Mouse (Mus musculus): Measurements from ENCODE around the gene Gpc6.

Gene Gpc6

DNA sequence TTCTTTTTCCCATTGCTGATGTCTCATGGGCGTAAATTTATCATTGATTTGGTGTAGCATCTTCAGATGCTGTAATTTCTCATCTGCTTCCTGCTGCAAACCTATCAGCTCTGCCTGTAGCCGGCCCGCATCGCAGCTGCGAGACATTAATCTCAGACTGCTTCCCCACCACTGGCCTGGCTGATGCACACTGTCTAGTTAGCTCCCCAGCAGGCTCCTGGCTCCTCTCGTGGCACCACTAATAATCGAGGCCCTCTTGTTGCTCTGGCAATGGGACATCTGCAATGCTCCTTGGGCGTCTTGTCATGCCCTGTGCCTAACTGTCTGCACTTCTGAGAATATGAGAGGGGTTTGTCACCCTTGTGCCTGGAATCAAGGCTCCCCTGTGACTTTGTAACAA lies 906.2 kb downstream of the Gpc6 start:
- no peak for ATAC-seq (ENCODE audit: insufficient number of reproducible peaks, low FRiP score, low TSS enrichment)

- ATAC-seq (ENCODE audit: insufficient number of reproducible peaks, low FRiP score, low TSS enrichment), result no peak
These were observed 906.6 kb downstream of the Gpc6 start for GRCm38 (mm10) chr14:117831731-117832130.

DNA sequence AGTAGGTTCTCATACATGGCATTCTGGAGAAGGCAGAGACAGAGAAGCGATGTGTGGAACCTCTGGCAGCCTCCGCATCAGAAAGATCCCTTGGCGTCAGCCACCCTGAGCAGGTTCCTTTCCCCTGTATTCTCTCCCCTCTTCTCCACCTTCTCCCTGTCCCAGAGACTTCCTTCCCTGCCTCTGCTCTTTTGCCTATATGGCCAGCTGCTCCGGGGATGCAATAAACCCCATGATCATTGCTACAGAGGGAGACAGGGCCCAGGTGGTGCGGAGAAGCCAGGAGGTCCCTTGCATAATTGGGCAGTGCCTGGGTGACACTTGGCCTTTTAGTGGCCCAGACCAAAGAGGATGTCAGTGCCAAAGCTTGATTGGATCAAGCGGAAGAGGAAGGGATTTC lies 910.4 kb downstream of the Gpc6 start:
- no peak for ATAC-seq (ENCODE audit: insufficient number of reproducible peaks, low FRiP score, low TSS enrichment)

GRCm38 (mm10) chr14:117837021-117837420 lies 911.9 kb downstream of the Gpc6 start:
- ATAC-seq (ENCODE audit: insufficient number of reproducible peaks, low FRiP score, low TSS enrichment), result no peak

GRCm38 (mm10) chr14:117837715-117838114 lies 912.6 kb downstream of the Gpc6 start:
- no peak for ATAC-seq (ENCODE audit: insufficient number of reproducible peaks, low FRiP score, low TSS enrichment)

DNA sequence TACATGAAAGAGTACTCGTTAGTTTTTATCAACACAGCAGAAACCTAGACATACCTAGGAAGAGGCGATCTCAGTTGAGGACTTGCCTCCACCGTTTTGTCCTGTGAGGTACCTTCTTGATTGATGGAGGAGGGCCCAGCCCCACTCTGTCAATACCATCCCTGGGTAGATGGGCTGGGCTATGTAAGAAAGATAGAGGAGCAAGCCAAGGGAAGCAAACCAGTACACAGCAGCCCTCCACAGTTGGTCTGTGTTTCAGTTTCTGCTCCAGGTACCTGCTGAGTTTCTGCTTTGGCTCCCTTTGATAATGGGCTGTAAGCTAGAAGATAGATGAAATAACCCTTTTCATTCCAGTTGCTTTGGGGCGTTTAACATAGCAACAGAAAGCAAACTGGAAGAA lies 916.1 kb downstream of the Gpc6 start:
- ATAC-seq (ENCODE audit: insufficient number of reproducible peaks, low FRiP score, low TSS enrichment), result no peak

DNA sequence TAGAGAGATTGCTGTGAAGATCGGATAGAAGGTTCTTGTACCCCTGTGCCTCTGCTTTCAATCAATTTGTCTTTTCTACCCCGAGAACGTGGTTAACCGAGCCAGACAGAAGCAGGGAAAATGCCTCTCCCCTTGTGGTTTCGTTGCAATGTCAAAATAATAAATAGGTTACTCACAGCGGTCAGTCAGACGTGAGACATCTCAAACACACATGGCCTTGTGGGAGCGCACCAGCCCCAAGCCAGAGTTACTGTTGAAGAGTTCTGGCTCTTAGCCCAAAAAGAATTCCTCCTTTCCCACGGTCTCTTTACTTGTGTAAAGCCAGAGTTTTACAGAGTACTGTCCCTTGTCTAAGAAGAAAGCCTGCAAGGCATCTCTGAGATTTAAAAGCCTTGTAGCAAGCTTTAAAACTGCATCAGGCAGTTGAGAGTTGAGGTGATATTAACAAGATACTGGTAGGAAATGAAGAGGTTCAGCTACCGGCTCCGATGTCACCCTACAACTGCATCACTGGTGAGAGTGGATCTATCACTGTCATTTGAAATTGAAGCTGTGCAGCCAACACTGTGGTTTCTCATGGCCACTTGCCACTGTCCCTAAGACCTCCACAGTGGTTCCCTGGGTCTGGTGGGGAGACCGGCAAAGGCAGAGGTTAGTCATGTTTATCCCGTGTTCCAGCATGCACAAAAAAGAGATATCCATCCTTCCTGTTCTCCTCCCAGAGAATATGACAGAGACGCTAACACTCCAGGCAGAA lies 916.9 kb downstream of the Gpc6 start:
- no peak for ATAC-seq (ENCODE audit: insufficient number of reproducible peaks, low FRiP score, low TSS enrichment)

DNA sequence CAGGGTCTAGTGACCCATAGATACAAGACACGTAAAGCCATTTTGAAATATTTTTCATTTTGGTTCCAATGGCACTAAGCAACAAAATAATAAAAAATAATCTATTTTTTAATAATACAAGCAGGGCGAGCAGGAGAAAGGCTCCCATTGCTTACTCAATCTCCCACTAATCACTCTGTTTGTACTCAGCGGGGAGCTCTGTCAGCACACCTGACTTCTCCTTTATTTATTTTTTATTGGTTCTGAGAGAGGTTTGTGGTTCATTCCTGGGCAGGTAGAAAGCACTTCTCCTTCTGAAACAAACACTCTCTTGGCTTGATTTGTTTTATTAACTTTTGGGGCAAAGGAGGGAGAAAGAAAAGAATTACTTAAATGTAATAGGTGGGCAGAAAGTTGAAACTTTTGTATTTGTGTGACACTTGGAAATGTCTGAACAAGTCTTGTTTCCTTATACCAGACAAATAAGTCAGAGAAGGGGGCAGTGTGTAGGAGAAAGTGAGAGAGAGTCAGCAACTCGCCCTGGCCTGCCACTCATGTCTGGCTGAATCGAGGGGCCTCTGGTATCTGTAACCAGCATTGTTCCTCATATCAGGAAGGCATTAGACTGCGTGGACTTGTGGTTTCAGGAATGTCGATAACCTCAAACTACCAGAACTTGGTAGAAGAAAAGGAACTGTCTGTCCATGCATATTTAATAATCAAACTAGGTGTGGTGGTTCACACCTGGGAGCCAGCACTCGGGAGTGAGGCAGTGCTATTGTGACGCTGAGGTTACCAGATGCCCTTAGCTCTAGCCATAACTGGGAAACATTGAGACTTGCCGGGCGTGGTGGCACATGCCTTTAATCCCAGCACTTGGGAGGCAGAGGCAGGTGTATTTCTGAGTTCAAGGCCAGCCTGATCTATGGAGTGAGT lies 924.7 kb downstream of the Gpc6 start:
- no peak for ATAC-seq (ENCODE audit: insufficient number of reproducible peaks, low FRiP score, low TSS enrichment)

- no peak for ATAC-seq (ENCODE audit: insufficient number of reproducible peaks, low FRiP score, low TSS enrichment)
These were observed 927.2 kb downstream of the Gpc6 start for GRCm38 (mm10) chr14:117852266-117852665.

GRCm38 (mm10) chr14:117852842-117853241 lies 927.7 kb downstream of the Gpc6 start:
- no peak for ATAC-seq (ENCODE audit: insufficient number of reproducible peaks, low FRiP score, low TSS enrichment)

GRCm38 (mm10) chr14:117854498-117854897 lies 929.4 kb downstream of the Gpc6 start:
- ATAC-seq (ENCODE audit: insufficient number of reproducible peaks, low FRiP score, low TSS enrichment), result no peak

- ATAC-seq (ENCODE audit: insufficient number of reproducible peaks, low FRiP score, low TSS enrichment), result no peak
These were observed 946.2 kb downstream of the Gpc6 start for GRCm38 (mm10) chr14:117871268-117871667.

DNA sequence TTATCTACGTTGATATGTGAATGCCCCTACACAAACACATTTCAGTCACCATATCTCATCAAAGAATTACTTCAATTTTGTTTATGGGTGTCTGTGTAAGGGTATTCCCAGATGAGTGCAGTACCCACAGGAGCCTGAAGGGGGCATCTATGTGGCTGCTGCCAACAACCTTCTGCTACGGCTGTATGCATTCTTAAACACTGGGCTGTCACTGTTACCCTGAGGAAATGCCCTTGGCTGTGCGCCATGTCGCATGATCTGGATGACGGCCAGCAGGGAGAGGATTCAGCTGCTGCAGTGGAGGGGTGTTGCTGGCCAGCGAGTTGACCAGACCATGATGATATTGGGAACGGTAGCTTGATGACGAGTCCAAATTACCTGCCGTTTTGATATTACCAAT lies 954.2 kb downstream of the Gpc6 start:
- ATAC-seq (ENCODE audit: insufficient number of reproducible peaks, low FRiP score, low TSS enrichment), result no peak

DNA sequence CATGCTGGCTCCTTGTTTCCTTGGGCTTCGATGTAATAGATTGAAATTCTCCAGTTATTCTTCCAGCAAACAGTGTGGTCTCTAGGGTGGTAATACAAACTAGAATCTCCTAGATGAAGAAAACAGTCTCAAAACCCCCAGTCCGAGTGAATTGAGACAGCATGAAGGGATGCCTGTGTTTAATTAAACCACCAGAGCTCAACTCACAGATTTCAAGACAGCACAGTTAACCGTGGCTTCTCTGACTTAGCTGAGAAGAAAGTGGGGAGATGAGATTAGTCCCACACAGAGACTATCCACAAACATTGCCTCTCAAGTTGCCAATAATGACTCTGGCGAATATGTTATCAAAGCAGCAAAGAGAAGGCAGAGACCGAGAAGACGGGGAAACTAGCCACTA lies 956.0 kb downstream of the Gpc6 start:
- ATAC-seq (ENCODE audit: insufficient number of reproducible peaks, low FRiP score, low TSS enrichment), result no peak

DNA sequence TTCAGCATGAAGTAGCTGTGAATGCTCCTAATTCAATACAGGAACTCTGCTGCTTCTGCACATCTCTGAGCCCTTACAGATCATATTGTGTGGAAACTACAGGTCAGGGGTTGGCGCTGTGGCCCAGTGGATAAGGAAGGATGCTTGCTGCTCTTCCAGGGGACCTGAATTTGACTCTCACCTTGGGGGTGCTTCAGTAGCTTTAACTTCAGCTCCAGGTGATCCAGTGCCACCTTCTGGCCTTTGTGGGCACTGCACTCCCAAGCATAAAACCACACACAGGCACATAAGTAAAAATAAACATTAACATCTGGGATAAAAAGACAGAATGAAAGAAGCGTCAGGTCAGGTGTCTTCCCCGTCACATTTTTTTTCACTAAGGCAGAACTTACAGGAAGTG lies 957.1 kb downstream of the Gpc6 start:
- no peak for ATAC-seq (ENCODE audit: insufficient number of reproducible peaks, low FRiP score, low TSS enrichment)

- no peak for ATAC-seq (ENCODE audit: insufficient number of reproducible peaks, low FRiP score, low TSS enrichment)
These were observed 964.5 kb downstream of the Gpc6 start for GRCm38 (mm10) chr14:117889653-117890052.

DNA sequence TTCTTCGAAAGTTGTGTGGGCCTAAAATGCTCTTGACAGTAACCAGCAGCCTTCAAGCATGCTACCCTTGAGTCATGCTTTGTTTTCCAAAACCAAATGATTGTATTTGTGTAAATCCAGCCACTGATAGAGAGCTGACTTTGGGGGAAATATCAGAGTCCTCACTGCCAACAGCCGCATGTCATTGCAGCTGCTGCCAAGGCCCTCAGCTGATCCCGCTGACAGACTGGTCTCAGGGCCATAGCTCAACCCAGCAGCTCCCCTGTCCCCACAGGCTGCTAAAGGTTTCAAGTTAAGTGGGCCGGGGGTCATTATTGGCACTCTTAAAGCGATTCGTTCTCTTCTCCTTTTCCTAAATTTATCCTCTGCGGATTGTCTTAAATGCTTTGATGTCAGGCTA lies 966.3 kb downstream of the Gpc6 start:
- ATAC-seq (ENCODE audit: insufficient number of reproducible peaks, low FRiP score, low TSS enrichment), result no peak

GRCm38 (mm10) chr14:117892026-117892425 lies 966.9 kb downstream of the Gpc6 start:
- ATAC-seq (ENCODE audit: insufficient number of reproducible peaks, low FRiP score, low TSS enrichment), result no peak

DNA sequence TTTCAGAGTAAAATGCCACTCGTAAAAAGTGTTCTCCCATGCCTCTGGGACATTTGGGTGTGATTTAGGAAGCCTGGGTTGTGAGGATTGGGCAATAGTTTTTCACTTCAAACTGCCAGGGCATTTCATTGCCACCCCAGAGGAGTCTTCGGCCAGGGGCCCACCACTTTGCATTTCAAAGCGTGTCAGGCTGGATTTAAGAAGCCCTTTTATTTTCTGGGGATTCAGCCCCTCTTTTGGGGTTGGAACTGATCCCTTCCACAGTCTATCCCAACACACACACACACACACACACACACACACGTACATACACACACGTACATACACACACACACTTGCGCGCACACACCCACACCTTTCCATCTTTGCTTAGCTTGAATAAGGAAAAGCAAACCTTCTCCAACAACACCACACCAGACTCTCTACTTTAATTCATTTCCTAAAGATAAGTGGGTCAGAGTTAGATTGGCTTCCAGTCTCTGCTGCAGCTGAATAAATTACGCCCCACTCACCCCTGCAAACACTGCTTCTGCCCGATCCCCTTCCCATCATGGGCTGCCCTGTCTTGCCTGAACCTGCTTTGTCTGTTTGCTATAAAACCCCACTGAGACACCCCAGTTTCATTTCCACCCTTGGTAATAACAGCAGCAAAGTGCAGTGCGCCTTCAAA lies 969.9 kb downstream of the Gpc6 start:
- ATAC-seq (ENCODE audit: insufficient number of reproducible peaks, low FRiP score, low TSS enrichment), result no peak

- ATAC-seq (ENCODE audit: insufficient number of reproducible peaks, low FRiP score, low TSS enrichment), result no peak
These were observed 970.4 kb downstream of the Gpc6 start for GRCm38 (mm10) chr14:117895539-117895912.

GRCm38 (mm10) chr14:117904300-117904699 lies 979.2 kb downstream of the Gpc6 start:
- no peak for ATAC-seq (ENCODE audit: insufficient number of reproducible peaks, low FRiP score, low TSS enrichment)

Data from cerebellum, adult (tissue).